In genomic region chr2:20921021-20921420, GRCm38 (mm10) we compare ENCODE assay signal across 17 mouse cellular contexts.
"Had no signal": no experiment of that assay in that cellular context is flagged by ENCODE, and none has a peak within 500 bp of the region (broad histone marks: within the 10 kb centered on the region; RNA-seq: fewer than 3 reads in every experiment).

No protein-coding gene starts in this region.

- H3K4me3 ChIP-seq: lung, embryonic 15.5 days; megakaryocyte, embryonic 14.5 days; midbrain, embryonic 13.5 days; midbrain, embryonic 15.5 days; neural tube, embryonic 12.5 days; stomach, embryonic 15.5 days had no signal

- H3K36me3 ChIP-seq: lung, embryonic 15.5 days; midbrain, embryonic 13.5 days; midbrain, embryonic 15.5 days; neural tube, embryonic 12.5 days; stomach, embryonic 15.5 days had no signal

- H3K4me1 ChIP-seq: stomach, embryonic 15.5 days had no signal

- H3K27me3 ChIP-seq: lung, embryonic 15.5 days; megakaryocyte, embryonic 14.5 days; midbrain, embryonic 13.5 days; midbrain, embryonic 15.5 days; neural tube, embryonic 12.5 days; stomach, embryonic 15.5 days had no signal

- H3K27ac ChIP-seq: lung, embryonic 15.5 days; macrophage; midbrain, embryonic 13.5 days; midbrain, embryonic 15.5 days; neural tube, embryonic 12.5 days; stomach, embryonic 15.5 days; stomach, postnatal 0 days had no signal

- DNase-seq: lung, adult 2 months; lung, postnatal 14 days; lung, postnatal 36 days; right cerebral cortex, postnatal 14 days; thymus, adult 2 months; thymus, postnatal 25 days; thymus, postnatal 4 days had no signal

- H3K4me2 ChIP-seq: lung, embryonic 15.5 days; midbrain, embryonic 11.5 days; midbrain, embryonic 13.5 days; midbrain, embryonic 15.5 days; neural tube, embryonic 12.5 days; stomach, embryonic 15.5 days had no signal

- ATAC-seq: lung, postnatal 0 days; midbrain, embryonic 13.5 days; midbrain, embryonic 15.5 days had no signal

- H3K9ac ChIP-seq: lung, embryonic 15.5 days; midbrain, embryonic 13.5 days; midbrain, embryonic 15.5 days; neural tube, embryonic 12.5 days; stomach, embryonic 15.5 days had no signal

- H3K9me3 ChIP-seq: lung, embryonic 15.5 days; megakaryocyte, embryonic 14.5 days; midbrain, embryonic 13.5 days; midbrain, embryonic 15.5 days; neural tube, embryonic 12.5 days; stomach, embryonic 15.5 days had no signal
